Mouse (Mus musculus): ENCODE results near the gene Ralbp1. TPM values are rescaled to one million over a fixed set of nuclear protein-coding genes. Genes with fewer than 3 reads are reported as not detected.

Ralbp1 gene
- polyA plus RNA-seq, 1 experiment from 2014 or later = 61.3 TPM

DNA sequence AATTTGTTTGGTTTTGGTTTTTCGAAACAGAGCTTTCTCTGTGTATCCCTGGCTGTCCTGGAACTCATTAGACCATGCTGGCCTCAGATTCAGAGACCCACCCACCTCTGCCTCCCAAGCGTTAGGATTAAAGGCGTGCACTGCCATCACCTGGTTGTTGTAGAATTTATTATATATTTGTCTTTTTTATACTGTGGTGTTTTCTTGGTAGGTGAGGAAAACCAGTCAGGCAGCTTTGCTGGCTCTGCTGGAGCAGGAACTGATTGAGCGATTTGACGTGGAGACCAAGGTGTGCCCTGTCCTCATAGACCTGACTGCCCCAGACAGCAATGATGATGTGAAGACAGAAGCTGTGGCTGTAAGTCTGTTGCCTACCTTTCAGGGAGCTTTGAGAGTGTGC, 74.6 kb downstream of the Ralbp1 start:
- H3K4me1 ChIP-seq = no peaks in the 10 kb centered on the region
- no peak overlapping the region for H3K27ac ChIP-seq (replicated peaks)
- 83% methylated on average over 5 of the region's 5 CpGs for WGBS
- no peak for DNase-seq (ENCODE audit: low spot score)
- no peaks in the 10 kb centered on the region for H3K27me3 ChIP-seq (replicated peaks; ENCODE audit: low read depth, poor library complexity, severe bottlenecking)
- peaks cover 85% of the 10 kb centered on the region for H3K36me3 ChIP-seq (replicated peaks)
- no peaks in the 10 kb centered on the region for H3K9me3 ChIP-seq
- no peak overlapping the region for H3K4me3 ChIP-seq

GRCm38 (mm10) chr17:65806416-65806815, 79.2 kb downstream of the Ralbp1 start:
- no peaks in the 10 kb centered on the region for H3K9me3 ChIP-seq
- H3K27me3 ChIP-seq (replicated peaks; ENCODE audit: low read depth, poor library complexity, severe bottlenecking) = no peaks in the 10 kb centered on the region
- H3K4me1 ChIP-seq = no peaks in the 10 kb centered on the region
- DNase-seq (ENCODE audit: low spot score) = no peak
- peaks cover 71% of the 10 kb centered on the region for H3K36me3 ChIP-seq (replicated peaks)
- H3K27ac ChIP-seq (replicated peaks) = no peak overlapping the region
- WGBS = 90% methylated on average over 2 of the region's 2 CpGs
- H3K4me3 ChIP-seq = no peak overlapping the region

DNA sequence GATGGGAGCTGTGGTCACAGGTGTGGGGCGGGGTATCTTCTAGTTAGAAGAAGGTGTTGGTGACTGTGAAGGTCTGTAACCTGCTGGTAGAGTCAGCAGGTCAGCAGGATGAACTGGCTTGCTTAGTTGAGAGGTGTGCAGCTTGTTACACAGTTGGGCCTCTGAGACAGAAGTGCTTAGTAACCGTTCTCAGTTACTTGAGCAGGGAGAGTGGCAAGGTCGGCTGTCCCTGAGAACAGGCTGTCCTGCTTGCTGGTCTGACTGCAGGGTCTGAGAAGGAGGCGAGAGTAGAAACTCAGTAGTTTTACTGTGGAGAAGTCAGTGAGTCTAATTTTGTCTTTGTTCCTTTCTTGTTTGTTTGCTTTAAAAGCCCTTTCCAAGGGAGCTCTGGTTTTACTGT, 79.6 kb downstream of the Ralbp1 start:
- Histone ChIP-seq H3K4me1 (no peaks in the 10 kb centered on the region), H3K9me3 (no peaks in the 10 kb centered on the region), H3K27me3 (replicated peaks; ENCODE audit: low read depth, poor library complexity, severe bottlenecking) (no peaks in the 10 kb centered on the region), H3K27ac (replicated peaks) (no peak overlapping the region), H3K36me3 (replicated peaks) (peaks cover 66% of the 10 kb centered on the region), H3K4me3 (no peak overlapping the region)
- no peak for DNase-seq (ENCODE audit: low spot score)
- WGBS = 85% methylated on average over 4 of the region's 4 CpGs

DNA sequence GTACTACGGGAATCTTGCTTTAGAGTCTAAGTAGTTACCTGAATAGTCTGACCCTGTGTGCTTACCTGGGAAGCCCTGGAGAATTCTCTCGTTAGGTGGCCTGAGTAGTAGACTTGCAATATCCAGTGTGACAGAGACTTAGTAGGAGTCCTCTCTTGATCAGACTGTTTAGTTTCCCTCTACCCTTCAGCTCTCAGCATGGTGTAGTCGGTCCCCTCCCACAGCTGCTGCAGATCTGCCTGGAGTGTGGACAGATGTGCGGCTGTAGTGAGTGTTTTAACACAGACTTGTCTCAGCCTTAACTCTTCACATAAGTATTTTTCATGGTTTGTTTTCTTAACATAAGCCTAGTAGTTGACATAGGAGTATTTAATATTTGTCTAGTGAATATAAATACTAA, 83.6 kb downstream of the Ralbp1 start:
- DNase-seq (ENCODE audit: low spot score) = no peak
- no peak overlapping the region for H3K4me3 ChIP-seq
- H3K27me3 ChIP-seq (replicated peaks; ENCODE audit: low read depth, poor library complexity, severe bottlenecking) = no peaks in the 10 kb centered on the region
- no peaks in the 10 kb centered on the region for H3K9me3 ChIP-seq
- 86% methylated on average over 4 of the region's 4 CpGs for WGBS
- H3K27ac ChIP-seq (replicated peaks) = no peak overlapping the region
- no peaks in the 10 kb centered on the region for H3K4me1 ChIP-seq
- peaks cover 38% of the 10 kb centered on the region for H3K36me3 ChIP-seq (replicated peaks)

- no peak for DNase-seq (ENCODE audit: low spot score)
- H3K4me3 ChIP-seq = no peak overlapping the region
- H3K36me3 ChIP-seq (replicated peaks) = peaks cover 28% of the 10 kb centered on the region
- no peak overlapping the region for H3K27ac ChIP-seq (replicated peaks)
- H3K9me3 ChIP-seq = no peaks in the 10 kb centered on the region
- H3K27me3 ChIP-seq (replicated peaks; ENCODE audit: low read depth, poor library complexity, severe bottlenecking) = no peaks in the 10 kb centered on the region
- 96% methylated on average over 6 of the region's 6 CpGs for WGBS
- H3K4me1 ChIP-seq = no peaks in the 10 kb centered on the region
Observed at GRCm38 (mm10) chr17:65800451-65800850, 85.1 kb downstream of the Ralbp1 start.

GRCm38 (mm10) chr17:65799353-65799752, 86.2 kb downstream of the Ralbp1 start:
- H3K4me1 ChIP-seq = no peaks in the 10 kb centered on the region
- H3K36me3 ChIP-seq (replicated peaks) = peaks cover 31% of the 10 kb centered on the region
- no peak overlapping the region for H3K27ac ChIP-seq (replicated peaks)
- no peaks in the 10 kb centered on the region for H3K9me3 ChIP-seq
- no peaks in the 10 kb centered on the region for H3K27me3 ChIP-seq (replicated peaks; ENCODE audit: low read depth, poor library complexity, severe bottlenecking)
- DNase-seq (ENCODE audit: low spot score) = no peak
- no peak overlapping the region for H3K4me3 ChIP-seq
- 92% methylated on average over 1 of the region's 1 CpGs for WGBS

GRCm38 (mm10) chr17:65798446-65798845, 87.2 kb downstream of the Ralbp1 start:
- DNase-seq (ENCODE audit: low spot score) = no peak

More at GRCm38 (mm10) chr17:65798446-65798845, 87.2 kb downstream of the Ralbp1 start:
- Histone ChIP-seq H3K4me1 (0 out of 2 replicates have a peak, but pooled peaks cover 2% of the 10 kb centered on the region), H3K9me3 (no peaks in the 10 kb centered on the region), H3K27me3 (replicated peaks; ENCODE audit: low read depth, poor library complexity, severe bottlenecking) (no peaks in the 10 kb centered on the region), H3K36me3 (replicated peaks) (peaks cover 26% of the 10 kb centered on the region), H3K27ac (replicated peaks) (no peak overlapping the region), H3K4me3 (no peak overlapping the region)
- 83% methylated on average over 4 of the region's 4 CpGs for WGBS

Other genes starting within 250 kb of the Ralbp1 start
- gene Txndc2, start 243.6 kb downstream of the Ralbp1 start, polyA plus RNA-seq (2016; fragmentation: Nextera tagmentation; extraction: Ambion mirVana) = 0.07 TPM in 1 of 2 replicates, not detected in the other
- 54.6 and 58.7 TPM in 2 replicates for gene Rab31, start 113.0 kb downstream of the Ralbp1 start, polyA plus RNA-seq (2016; fragmentation: Nextera tagmentation; extraction: Ambion mirVana)
- 61.4 and 67.4 TPM in 2 replicates for gene Ppp4r1, start 103.2 kb downstream of the Ralbp1 start, polyA plus RNA-seq (2016; fragmentation: Nextera tagmentation; extraction: Ambion mirVana)
- gene Twsg1, start 65.4 kb upstream of the Ralbp1 start, polyA plus RNA-seq (2016; fragmentation: Nextera tagmentation; extraction: Ambion mirVana) = 88.5 and 90.7 TPM in 2 replicates
- gene Ankrd12, start 191.3 kb upstream of the Ralbp1 start, polyA plus RNA-seq (2016; fragmentation: Nextera tagmentation; extraction: Ambion mirVana) = 16.1 and 19.2 TPM in 2 replicates
- 302 and 311 TPM in 2 replicates for gene Ndufv2, start 215.8 kb upstream of the Ralbp1 start, polyA plus RNA-seq (2016; fragmentation: Nextera tagmentation; extraction: Ambion mirVana)
- 32.6 and 34.0 TPM in 2 replicates for gene Washc1, start 225.7 kb upstream of the Ralbp1 start, polyA plus RNA-seq (2016; fragmentation: Nextera tagmentation; extraction: Ambion mirVana)
- 37.5 and 41.8 TPM in 2 replicates for gene Ddx11, start 237.7 kb upstream of the Ralbp1 start, polyA plus RNA-seq (2016; fragmentation: Nextera tagmentation; extraction: Ambion mirVana)